Mouse (Mus musculus) kidney, adult 9 months (tissue): ENCODE data around the gene Gm15127.
"Not testable (repeated sequence)": the region's sequence is repeated elsewhere in the genome, so short reads cannot be mapped to it uniquely, and the experiment has no call there.

ENCODE experiments used
- DNase-seq: peaks from one replicate; pipeline ENCODE4 v3.0.0; 2022

Gm15127 gene

DNA sequence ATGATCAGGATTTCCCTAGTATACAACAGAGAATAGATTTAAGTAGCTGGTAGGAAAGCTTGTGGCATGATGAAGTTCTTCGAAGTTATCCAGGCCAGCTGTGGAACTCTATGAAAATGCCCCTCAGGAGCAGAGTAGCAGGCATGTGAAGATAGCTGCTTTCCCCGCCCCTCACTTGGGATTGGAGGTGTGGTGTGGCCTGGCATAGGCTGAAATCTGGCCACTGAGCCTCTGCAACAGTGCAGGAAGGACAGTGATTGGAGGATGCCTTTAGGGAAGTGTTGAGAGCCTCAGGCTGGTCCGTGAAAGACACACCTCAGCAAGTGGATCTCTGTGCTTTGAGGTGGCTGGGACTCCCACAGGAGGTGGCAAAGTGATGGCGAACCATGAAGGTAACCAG is at the start of gene Gm15127:
Gene Gm15127, plus strand, starts transcription at position 301 of the 400 bp plus-strand sequence.
- DNase-seq, result not testable (repeated sequence)

DNA sequence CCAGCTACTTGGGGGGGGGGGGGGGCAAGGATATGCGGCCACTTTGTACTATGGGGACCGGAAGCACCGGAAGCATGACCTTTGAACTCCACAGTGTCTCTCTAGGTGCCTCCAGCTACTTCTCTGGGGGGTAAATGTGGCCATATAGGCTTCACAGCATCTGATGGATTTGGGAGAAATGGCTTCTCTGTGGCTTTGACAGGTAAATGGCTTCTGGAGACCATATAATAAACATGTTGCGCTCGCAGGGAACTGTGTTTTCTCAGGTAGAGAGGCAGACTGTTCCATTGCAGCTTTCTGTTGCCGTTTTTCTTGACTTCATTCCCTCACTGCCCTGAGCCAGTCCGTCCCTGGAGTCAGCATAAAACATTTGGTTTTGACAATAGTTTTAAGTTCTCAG is 48.3 kb upstream of the Gm15127 start, which contains the start of gene Gm8334:
Gene Gm8334, minus strand, starts transcription at position 101 of the 400 bp plus-strand sequence.
- not testable (repeated sequence) for DNase-seq

DNA sequence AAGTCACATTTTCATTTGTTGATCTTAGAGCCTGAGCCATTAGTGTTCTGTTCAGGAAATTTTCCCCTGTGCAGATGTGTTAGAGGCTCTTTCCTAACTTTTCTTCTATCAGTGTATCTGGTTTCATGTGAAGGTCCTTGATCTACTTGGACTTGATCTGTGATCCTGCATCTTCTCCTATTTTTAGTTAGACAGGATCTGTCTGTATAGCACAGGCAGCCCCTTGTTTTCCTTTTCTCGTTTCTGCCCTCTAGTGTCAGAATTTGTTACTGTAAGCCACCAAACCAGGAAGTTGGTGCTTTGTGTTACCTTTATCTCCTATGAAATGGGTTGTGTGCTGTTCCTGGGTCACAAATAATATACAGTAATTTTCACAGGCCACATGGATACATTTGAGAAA is 12.9 kb downstream of the Gm15127 start:
- DNase-seq, result not testable (repeated sequence)
